Mouse (Mus musculus) cortical plate, adult 2 months (tissue): Measurements from ENCODE around the gene Hist1h2be. TPM values are rescaled to one million over a fixed set of nuclear protein-coding genes. Genes with fewer than 3 reads are reported as not detected.
"Not testable (repeated sequence)": the region's sequence is repeated elsewhere in the genome, so short reads cannot be mapped to it uniquely, and the experiment has no call there.

Source experiments
- H3K27ac ChIP-seq: fragments of 200-500 bp; 2 replicates; pipeline ENCODE4 v1.5.1; 2012; ENCODE audit warnings: low read length, control low read depth, inconsistent platforms; ENCODE audit not compliant: insufficient read depth
- H3K4me1 ChIP-seq: fragments of 200-500 bp; 2 replicates; pipeline ENCODE4 v1.6.1; 2011; ENCODE audit warnings: low read length; ENCODE audit not compliant: control insufficient read depth, insufficient read depth
- H3K4me3 ChIP-seq: fragments of 200-500 bp; 2 replicates; pipeline ENCODE4 v1.5.1; 2011; ENCODE audit warnings: mild to moderate bottlenecking, low read length, control low read depth; ENCODE audit not compliant: insufficient read depth
- CTCF ChIP-seq: fragments of 200-500 bp; IDR thresholded peaks from 2 replicates; pipeline ENCODE4 v1.5.1; 2011; ENCODE audit warnings: mild to moderate bottlenecking, control low read depth, low read length; ENCODE audit not compliant: insufficient read depth; ENCODE audit errors: extremely low read depth
- POLR2A ChIP-seq: fragments of 200-500 bp; IDR thresholded peaks from 2 replicates; pipeline ENCODE4 v1.6.1; 2011; ENCODE audit warnings: mild to moderate bottlenecking, low read length, control low read depth; ENCODE audit not compliant: insufficient read depth; ENCODE audit errors: extremely low read depth
- polyA plus RNA-seq: library from polyadenylated mRNA; depleted of rRNA; stranded (reverse); fragments of >200 nt; gene quantifications from 2 replicates; pipeline ENCODE4 v1.2.3, GENCODE M21; 2012

Hist1h2be gene
- polyA plus RNA-seq, 1 experiment = 4.2 TPM

DNA sequence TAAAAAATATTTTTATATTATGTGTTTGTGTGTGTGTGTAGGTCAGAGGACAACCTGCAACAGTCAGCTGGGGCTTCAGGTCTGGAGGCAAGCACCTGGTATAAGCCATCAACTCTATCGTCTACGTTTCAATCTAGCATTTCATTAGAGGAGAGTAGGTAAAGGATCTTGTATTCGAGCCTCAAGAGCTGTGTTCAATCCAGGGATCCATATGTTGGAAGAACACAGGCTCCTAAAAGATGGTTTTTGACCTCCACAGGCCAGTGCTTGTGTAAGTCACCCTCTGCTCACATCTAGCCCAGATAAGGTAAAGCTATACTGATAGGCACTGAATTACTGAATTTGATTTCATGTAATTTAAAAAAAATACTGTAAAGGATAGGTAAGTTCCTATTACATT is 64.0 kb downstream of the Hist1h2be start:
- TF ChIP-seq CTCF (no peak), POLR2A (no peak)
- no peaks in the 10 kb centered on the region; the same call in 1 of the 2 replicates for H3K4me1 ChIP-seq
- no peak overlapping the region; the same call in 1 of the 2 replicates for H3K4me3 ChIP-seq
- no peak overlapping the region for H3K27ac ChIP-seq

DNA sequence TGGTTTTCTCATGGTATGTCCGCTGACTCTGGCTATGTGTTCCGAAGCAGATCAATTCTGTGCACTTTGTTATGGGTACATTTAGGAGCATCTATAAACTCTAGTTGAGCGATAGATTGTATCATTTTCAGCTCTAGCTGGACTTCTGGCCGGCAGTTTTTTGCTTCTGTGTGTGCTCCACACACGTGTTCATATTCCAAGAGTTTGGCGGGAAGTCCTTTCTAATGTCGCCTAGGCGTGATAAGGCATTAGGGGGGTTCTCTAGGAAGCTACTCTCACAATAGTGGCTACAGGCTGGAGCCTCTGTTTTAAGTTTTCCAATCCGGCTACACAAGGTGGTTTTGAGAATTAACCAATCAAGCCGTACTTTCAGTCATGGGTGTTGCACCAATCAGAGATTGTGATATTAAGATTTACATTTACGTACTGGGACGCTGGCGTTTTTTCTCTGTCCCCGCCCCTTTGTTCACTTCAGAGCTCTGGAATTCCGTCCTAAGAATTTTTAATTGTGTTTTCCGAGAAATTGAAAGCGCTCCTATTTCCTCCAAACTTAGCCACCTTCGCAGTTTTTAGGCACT is 65.0 kb downstream of the Hist1h2be start:
- Histone ChIP-seq H3K4me1 (no peaks in the 10 kb centered on the region; the same call in 1 of the 2 replicates), H3K4me3 (peak overlapping the region; percentile 85), H3K27ac (peak overlapping the region; percentile 61; the same call in 1 of the 2 replicates)
- peak; percentile 75 for TF ChIP-seq POLR2A
- no peak for TF ChIP-seq CTCF

DNA sequence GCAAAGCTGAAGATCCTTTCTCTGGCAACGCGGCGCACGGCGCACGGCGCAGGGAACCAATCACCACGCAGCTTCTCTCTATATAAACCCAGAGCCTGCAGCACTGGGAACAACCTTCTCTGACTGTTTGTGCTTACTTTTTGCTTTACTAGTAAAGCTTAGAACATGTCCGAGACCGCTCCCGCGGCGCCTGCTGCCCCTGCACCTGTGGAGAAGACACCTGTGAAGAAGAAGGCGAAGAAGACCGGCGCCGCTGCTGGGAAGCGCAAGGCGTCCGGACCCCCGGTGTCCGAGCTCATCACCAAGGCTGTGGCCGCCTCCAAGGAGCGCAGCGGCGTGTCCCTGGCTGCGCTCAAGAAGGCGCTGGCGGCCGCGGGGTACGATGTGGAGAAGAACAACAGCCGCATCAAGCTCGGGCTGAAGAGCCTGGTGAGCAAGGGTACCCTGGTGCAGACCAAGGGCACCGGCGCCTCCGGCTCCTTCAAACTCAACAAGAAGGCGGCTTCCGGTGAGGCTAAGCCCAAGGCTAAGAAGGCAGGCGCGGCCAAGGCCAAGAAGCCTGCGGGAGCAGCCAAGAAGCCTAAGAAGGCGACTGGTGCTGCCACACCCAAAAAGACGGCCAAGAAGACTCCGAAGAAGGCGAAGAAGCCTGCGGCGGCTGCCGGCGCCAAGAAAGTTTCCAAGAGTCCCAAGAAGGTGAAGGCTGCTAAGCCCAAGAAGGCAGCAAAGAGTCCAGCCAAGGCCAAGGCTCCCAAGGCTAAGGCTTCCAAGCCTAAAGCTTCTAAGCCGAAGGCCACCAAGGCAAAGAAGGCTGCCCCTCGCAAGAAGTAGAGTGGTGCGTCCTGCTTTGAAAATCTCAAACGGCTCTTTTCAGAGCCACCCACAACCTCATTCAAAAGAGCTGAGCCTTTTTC is 65.7 kb downstream of the Hist1h2be start:
- Histone ChIP-seq H3K4me3 (peak overlapping the region; percentile 85), H3K27ac (peak overlapping the region; percentile 88; the same call in 1 of the 2 replicates), H3K4me1 (no peaks in the 10 kb centered on the region; the same call in 1 of the 2 replicates)
- TF ChIP-seq POLR2A (peak; percentile 94), CTCF (no peak)

DNA sequence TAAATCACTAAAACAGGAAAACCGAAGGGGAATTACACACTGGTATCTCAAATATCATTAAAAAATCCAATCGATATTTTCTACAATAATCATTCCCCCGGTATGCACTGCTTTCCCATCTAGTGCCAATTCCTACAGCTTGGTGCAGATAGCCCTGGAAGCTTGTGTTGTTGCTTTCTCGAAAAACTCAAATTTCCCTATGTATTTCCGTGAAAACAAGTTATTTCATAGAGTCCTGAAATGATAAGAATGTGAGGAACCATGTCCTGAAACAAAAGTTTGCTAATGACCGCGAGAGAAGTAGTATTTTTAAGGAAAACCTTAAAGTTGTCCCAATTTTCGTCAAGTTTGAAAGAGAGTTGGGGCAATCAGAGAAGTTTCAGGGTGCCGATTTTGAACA is 66.5 kb downstream of the Hist1h2be start:
- Histone ChIP-seq H3K4me3 (peak overlapping the region; percentile 85), H3K27ac (peak overlapping the region; percentile 84; the same call in 1 of the 2 replicates), H3K4me1 (no peaks in the 10 kb centered on the region; the same call in 1 of the 2 replicates)
- no peak for TF ChIP-seq CTCF
- TF ChIP-seq POLR2A = no peak

DNA sequence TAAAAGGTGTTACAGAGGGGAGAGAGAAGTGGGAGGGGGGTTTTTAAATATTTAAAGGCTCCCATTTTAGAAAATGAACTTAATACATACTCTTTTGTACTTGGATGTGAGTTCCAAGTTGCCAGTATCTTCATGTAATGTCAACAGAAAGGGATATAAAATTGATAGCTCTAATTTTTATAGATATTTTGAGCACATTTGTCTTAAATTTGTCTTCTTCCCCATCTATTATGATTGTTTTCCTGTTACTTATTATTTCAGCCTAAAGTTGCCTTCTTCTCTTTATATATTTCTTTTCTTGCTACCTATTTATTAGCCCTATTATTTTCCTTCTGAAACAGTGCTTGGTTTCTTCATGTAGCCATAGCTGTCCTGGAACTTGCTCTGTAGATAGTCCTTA is 68.0 kb downstream of the Hist1h2be start, which contains the start of gene Hist1h1d:
Hist1h1d (plus strand) TSS at position 301 of the 400 bp plus-strand sequence.
- Histone ChIP-seq H3K4me1 (no peaks in the 10 kb centered on the region; the same call in 1 of the 2 replicates), H3K27ac (no peak within 1 kb of the TSS), H3K4me3 (no peak within 1 kb of the TSS)
- TF ChIP-seq CTCF (no peak), POLR2A (no peak)

DNA sequence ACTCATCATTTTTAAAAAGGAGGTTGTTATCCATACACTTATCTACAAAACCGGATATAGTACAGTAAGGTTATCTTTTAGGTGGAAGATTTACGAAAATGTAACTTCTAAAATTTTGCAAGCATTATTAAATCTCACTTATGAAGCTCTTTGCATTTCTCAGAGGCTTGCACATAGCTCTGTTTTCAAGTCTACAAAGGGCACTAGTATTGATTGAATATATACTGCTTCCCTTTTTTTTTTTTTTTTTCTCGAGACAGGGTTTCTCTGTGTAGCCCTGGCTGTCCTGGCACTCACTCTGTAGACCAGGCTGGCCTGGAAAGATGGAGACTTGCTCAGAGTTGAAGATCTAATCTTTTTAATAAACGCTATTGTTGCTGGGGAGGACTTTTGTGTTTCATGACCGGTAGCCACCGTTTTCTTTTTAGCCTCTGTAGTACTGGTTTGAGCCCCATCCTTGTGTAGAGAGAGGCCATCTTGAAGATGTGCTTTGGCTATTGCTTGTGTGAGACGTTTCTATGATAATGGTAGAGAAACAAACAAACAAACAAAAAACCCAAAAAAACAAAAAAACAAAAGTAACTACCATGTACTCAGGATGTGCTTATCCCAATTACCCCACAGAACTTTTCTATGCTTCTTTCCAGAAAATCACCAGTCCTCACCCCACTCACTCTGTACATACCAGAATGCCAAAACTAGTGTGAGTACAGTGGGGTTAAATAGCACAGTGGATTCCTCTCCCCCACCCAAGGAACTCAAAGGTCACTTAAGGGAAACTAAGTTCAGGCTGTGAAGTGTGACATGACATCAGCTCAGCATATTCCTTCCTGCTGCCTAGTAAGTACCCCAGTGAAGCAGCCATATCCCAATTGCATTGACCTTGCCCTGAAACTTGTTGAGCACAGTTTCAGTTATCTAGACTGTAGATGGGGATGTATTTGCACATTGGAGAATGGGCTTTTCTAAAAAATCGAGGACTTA is 68.7 kb downstream of the Hist1h2be start:
- Histone ChIP-seq H3K4me1 (no peaks in the 10 kb centered on the region; the same call in 1 of the 2 replicates), H3K27ac (no peak overlapping the region)
- TF ChIP-seq POLR2A = no peak
- no peak for TF ChIP-seq CTCF

DNA sequence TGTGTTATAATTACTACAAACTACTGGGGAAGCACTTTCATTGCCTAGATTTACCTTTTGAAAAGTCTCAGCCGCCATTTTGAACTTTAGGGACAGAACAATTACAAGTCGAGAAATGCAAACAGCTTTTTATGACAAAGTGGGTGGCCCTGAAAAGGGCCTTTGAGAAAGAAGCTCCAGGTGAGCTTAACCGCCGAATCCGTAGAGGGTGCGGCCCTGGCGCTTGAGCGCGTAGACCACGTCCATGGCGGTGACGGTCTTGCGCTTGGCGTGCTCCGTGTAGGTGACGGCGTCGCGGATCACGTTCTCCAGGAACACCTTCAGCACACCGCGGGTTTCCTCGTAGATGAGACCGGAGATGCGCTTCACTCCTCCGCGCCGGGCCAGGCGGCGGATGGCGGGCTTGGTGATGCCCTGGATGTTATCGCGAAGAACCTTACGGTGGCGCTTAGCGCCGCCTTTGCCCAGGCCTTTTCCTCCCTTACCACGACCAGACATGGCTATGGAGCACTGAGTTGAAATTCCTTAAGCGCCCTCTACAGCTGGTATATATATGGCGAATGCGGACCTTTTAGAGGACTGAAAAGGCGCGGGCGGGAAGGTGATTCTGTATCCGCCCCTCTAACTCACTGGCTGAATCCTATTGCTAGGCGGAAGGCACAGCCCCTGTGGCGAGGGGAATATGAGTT is 69.6 kb downstream of the Hist1h2be start, which contains the start of gene Hist1h4f:
Hist1h4f (minus strand) TSS at position 503 of the 689 bp plus-strand sequence.
- H3K4me3 ChIP-seq = peak within 1 kb of the TSS; percentile 66
- TF ChIP-seq POLR2A = peak; percentile 96
- not testable (repeated sequence) for H3K4me1 ChIP-seq
- H3K27ac ChIP-seq = peak within 1 kb of the TSS; percentile 57; the same call in 1 of the 2 replicates

More for the DNA sequence above, 68.7 kb downstream of the Hist1h2be start:
- H3K4me3 ChIP-seq = peak overlapping the region; percentile 66; the same call in 1 of the 2 replicates

DNA sequence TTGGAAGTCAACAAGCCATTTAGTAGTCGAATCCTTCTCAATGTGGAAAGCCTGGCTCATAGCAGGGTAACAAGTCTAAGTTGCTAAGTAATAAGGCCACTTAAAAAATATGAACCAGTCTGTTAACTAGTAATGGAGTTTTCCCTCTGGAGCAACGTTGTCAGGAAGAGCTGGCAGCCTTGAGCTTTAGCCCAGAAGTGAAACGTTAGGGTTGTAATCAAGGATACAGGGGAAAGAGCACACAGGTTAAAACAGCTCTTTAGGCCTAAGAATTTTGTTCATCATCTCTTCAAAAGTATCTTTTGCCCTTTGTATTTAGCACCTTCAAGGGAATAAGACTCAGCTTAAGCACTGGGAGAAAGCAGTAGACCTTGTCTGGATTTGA is 70.2 kb downstream of the Hist1h2be start:
- H3K27ac ChIP-seq = peak overlapping the region; percentile 57; the same call in 1 of the 2 replicates
- TF ChIP-seq CTCF = no peak
- TF ChIP-seq POLR2A = no peak
- H3K4me1 ChIP-seq = no peaks in the 10 kb centered on the region; the same call in 1 of the 2 replicates
- peak overlapping the region; percentile 66 for H3K4me3 ChIP-seq
